Mouse (Mus musculus): ENCODE data around the gene Spin1. TPM values are rescaled to one million over a fixed set of nuclear protein-coding genes. Genes with fewer than 3 reads are reported as not detected.
"Not testable (repeated sequence)": the region's sequence is repeated elsewhere in the genome, so short reads cannot be mapped to it uniquely, and the experiment has no call there.

Spin1 gene
- polyA plus RNA-seq, 1 experiment from 2014 or later = 145 TPM

- WGBS = 4% methylated on average over 26 of the region's 26 CpGs
- peak overlapping the region; percentile 87 for H3K27ac ChIP-seq
- peaks cover 10% of the 10 kb centered on the region; the same call in 1 of the 2 replicates for H3K4me1 ChIP-seq
- H3K4me3 ChIP-seq = peak overlapping the region; percentile 85
- no peaks in the 10 kb centered on the region for H3K9me3 ChIP-seq
- peak overlapping the region; percentile 94 for H3K4me2 ChIP-seq (replicated peaks)
- H3K9ac ChIP-seq = peak overlapping the region; percentile 98
- no peaks in the 10 kb centered on the region for H3K27me3 ChIP-seq
- no peak; the same call in 1 of the 2 replicates for ATAC-seq (ENCODE audit: insufficient number of reproducible peaks, insufficient read depth, low FRiP score, low TSS enrichment)
- H3K36me3 ChIP-seq = peaks cover 7% of the 10 kb centered on the region; the same call in 1 of the 2 replicates
Measured at GRCm38 (mm10) chr13:51099560-51100232, 984 bp upstream of the Spin1 start.

DNA sequence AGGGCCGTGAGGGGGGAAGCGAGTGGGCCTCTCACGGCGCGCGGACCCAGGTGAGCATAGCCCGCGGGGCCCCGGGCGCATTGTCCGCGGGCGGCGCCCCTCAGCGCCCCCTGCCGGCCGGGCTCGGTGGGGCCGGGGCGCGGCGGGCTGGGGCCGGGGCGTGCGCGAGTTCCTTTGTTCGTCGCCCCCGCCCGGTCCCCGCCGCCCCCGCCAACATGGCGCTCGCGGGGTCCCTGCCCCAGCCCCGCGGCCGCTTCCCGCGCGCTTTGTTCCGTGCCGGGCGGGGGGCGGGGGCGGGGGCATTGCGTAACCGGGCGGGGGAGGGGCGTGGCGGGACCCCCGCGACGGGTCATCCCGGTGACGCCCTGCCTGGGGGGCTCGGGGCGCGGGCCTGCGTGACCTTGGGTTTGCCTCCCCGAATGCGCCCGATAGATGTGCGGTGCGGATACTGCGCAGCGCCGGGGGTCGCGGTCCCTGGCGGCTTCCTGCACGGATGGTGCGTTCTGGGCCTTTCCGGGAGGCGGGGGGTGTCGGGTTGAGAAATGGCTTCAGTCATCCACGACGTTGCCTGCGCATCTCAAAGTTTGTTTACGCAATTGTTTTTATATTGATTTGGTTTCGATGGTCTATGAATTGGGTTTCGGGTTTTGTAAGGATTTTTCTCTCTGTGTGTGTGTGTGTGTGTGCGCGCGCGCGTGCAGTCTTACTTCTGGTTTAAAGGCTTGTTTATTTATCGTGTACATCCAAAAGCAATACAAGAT is 516 bp downstream of the Spin1 start:
- peaks cover 10% of the 10 kb centered on the region; the same call in 1 of the 2 replicates for H3K4me1 ChIP-seq
- H3K4me3 ChIP-seq = peak overlapping the region; percentile 85
- H3K27ac ChIP-seq = peak overlapping the region; percentile 96
- peak overlapping the region; percentile 53 for H3K4me2 ChIP-seq (replicated peaks)
- peaks cover 7% of the 10 kb centered on the region; the same call in 1 of the 2 replicates for H3K36me3 ChIP-seq
- no peaks in the 10 kb centered on the region for H3K27me3 ChIP-seq
- peak; percentile 22 for ATAC-seq (ENCODE audit: insufficient number of reproducible peaks, insufficient read depth, low FRiP score, low TSS enrichment)
- H3K9ac ChIP-seq = peak overlapping the region; percentile 98
- no peaks in the 10 kb centered on the region for H3K9me3 ChIP-seq
- under 1% methylated on average over 54 of the region's 89 CpGs for WGBS

DNA sequence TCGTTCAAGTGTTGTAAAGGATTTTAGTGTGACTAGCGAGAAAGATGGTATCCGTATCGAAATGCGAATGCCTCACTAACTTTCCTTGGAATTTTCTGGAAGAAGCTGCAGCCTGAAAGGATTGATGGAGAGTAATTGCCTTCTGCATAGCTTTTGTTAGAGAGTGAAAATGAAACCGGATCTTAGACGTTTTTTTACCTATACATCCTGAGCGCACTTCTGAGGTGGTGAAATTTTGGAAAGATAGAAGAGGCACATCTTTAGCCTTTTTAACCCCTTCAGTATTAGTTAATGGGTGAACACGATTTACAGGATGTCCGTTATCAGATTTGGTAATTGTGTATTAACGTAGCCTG is 1.1 kb downstream of the Spin1 start:
- ATAC-seq (ENCODE audit: insufficient number of reproducible peaks, insufficient read depth, low FRiP score, low TSS enrichment) = no peak
- peak overlapping the region; percentile 98 for H3K9ac ChIP-seq
- H3K27me3 ChIP-seq = no peaks in the 10 kb centered on the region
- H3K4me1 ChIP-seq = peaks cover 10% of the 10 kb centered on the region; the same call in 1 of the 2 replicates
- H3K4me2 ChIP-seq (replicated peaks) = peak overlapping the region; percentile 53
- peak overlapping the region; percentile 96 for H3K27ac ChIP-seq
- peak overlapping the region; percentile 85 for H3K4me3 ChIP-seq
- 31% methylated on average over 11 of the region's 11 CpGs for WGBS
- no peaks in the 10 kb centered on the region for H3K9me3 ChIP-seq
- peaks cover 7% of the 10 kb centered on the region; the same call in 1 of the 2 replicates for H3K36me3 ChIP-seq

DNA sequence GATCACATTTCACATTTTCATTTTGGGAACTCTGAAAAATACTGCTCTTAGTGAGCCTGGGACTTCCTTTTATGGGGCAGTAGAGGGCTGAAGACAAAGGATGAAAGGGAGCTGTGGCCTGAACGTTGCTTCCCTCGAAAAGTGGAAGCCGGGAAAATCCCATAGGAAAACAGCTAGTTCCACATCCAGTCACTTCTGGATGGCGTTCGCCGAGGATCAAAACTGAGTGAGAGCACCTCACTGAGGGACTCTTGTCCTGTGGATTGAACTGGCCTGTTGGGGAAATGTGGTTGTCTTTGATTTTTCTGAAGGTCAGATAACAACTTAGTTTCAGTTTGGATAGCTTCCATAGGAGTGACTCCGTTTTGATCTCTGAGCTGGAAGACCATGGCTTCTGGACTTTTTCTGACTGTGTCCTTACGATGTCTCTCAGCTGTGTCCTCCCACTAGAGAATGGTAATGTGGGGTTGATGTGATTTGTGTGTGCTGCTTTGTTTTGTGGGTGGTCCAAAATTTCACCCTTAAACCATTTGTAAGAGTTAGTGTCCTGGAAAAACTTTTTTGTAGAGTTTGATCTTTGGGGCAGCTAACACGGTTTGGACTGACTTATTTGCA is 2.5 kb downstream of the Spin1 start:
- Histone ChIP-seq H3K27me3 (no peaks in the 10 kb centered on the region), H3K9ac (no peak overlapping the region), H3K4me3 (0 out of 2 replicates have a peak overlapping the region, but pooled peaks have one; percentile 85), H3K4me1 (peaks cover 10% of the 10 kb centered on the region; the same call in 1 of the 2 replicates), H3K27ac (no peak overlapping the region), H3K36me3 (peaks cover 7% of the 10 kb centered on the region; the same call in 1 of the 2 replicates), H3K9me3 (no peaks in the 10 kb centered on the region), H3K4me2 (replicated peaks) (peak overlapping the region; percentile 53)
- no peak for ATAC-seq (ENCODE audit: insufficient number of reproducible peaks, insufficient read depth, low FRiP score, low TSS enrichment)
- WGBS = 90% methylated on average over 9 of the region's 9 CpGs

- no peaks in the 10 kb centered on the region for H3K27me3 ChIP-seq
- no peak overlapping the region for H3K4me2 ChIP-seq (replicated peaks)
- no peak for ATAC-seq (ENCODE audit: insufficient number of reproducible peaks, insufficient read depth, low FRiP score, low TSS enrichment)
- no peak overlapping the region for H3K9ac ChIP-seq
- 96% methylated on average over 9 of the region's 9 CpGs for WGBS
- no peak overlapping the region for H3K27ac ChIP-seq
- no peaks in the 10 kb centered on the region for H3K9me3 ChIP-seq
- peaks cover 10% of the 10 kb centered on the region; the same call in 1 of the 2 replicates for H3K4me1 ChIP-seq
- no peak overlapping the region for H3K4me3 ChIP-seq
- H3K36me3 ChIP-seq = peaks cover 7% of the 10 kb centered on the region; the same call in 1 of the 2 replicates
Measured at GRCm38 (mm10) chr13:51103861-51104650, 3.4 kb downstream of the Spin1 start.

DNA sequence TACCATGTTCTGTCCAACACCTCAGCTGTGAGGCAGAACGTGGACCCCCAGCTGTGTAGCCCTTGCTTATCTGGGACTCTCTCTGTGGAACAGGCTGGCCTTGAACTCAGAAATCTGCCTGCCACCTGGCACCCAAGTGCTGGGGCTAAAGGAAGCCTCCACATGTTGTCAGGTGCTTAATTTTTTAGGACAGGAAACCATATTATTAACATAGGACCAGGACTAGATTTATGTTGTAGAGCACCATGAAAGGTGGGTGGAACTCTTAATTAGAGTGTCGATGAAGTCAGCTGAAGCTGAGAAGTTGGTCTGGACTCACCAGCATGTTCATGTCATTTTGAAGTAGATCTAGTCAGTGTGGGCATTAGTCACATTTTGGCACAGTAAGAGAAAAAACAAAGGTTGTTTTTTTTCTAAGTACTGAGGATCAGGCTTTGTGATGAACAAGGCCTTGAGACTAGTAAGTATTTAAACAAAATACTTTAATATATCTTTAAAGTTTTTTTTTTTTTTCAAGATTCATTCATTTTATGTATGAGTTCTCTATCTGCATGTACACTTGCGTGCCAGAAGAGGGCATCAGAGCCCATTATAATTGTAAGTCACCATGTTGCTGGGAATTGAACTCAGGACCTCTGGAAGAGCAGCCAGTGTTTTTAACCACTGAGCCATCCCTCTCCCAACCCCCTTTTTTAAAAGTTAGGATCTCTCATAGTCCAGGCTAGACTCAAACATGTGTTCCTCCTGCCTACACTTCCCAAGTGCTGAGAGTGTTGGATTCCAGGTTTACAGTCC is 5.4 kb downstream of the Spin1 start:
- ATAC-seq (ENCODE audit: insufficient number of reproducible peaks, insufficient read depth, low FRiP score, low TSS enrichment) = no peak
- Histone ChIP-seq H3K9ac (no peak overlapping the region), H3K36me3 (peaks cover 13% of the 10 kb centered on the region), H3K27ac (no peak overlapping the region), H3K4me1 (peaks cover 5% of the 10 kb centered on the region; the same call in 1 of the 2 replicates), H3K4me2 (replicated peaks) (no peak overlapping the region), H3K27me3 (no peaks in the 10 kb centered on the region), H3K9me3 (0 out of 2 replicates have a peak, but pooled peaks cover 3% of the 10 kb centered on the region), H3K4me3 (no peak overlapping the region)
- 96% methylated on average over 3 of the region's 3 CpGs for WGBS

DNA sequence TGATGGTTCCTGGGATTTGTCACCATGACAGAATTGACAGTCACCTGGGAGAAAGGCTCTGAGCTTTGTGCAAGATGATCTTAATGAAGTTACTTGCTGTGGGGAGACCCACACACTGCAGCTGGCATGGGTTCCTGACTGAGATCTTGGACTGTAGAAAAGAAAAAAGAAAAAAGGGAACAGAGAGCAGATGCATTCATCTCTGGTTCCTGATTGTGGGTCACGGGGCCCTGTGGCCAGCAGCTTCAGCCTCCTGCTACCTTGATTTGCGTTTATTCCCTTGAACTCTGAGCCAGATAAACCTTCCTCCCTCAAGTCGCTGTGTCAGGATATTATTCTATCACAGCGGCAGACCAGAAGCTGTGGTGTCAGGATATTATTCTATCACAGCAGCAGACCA is 6.1 kb downstream of the Spin1 start:
- H3K9me3 ChIP-seq = 0 out of 2 replicates have a peak, but pooled peaks cover 3% of the 10 kb centered on the region
- ATAC-seq (ENCODE audit: insufficient number of reproducible peaks, insufficient read depth, low FRiP score, low TSS enrichment) = no peak
- peaks cover 5% of the 10 kb centered on the region; the same call in 1 of the 2 replicates for H3K4me1 ChIP-seq
- no peak overlapping the region for H3K4me3 ChIP-seq
- H3K9ac ChIP-seq = no peak overlapping the region
- H3K27ac ChIP-seq = no peak overlapping the region
- 91% methylated on average over 4 of the region's 4 CpGs for whole genome bisulfite sequencing
- peaks cover 14% of the 10 kb centered on the region for H3K36me3 ChIP-seq
- H3K27me3 ChIP-seq = no peaks in the 10 kb centered on the region
- no peak overlapping the region for H3K4me2 ChIP-seq (replicated peaks)

GRCm38 (mm10) chr13:51109517-51109916 is 8.8 kb downstream of the Spin1 start:
- ATAC-seq (ENCODE audit: insufficient number of reproducible peaks, insufficient read depth, low FRiP score, low TSS enrichment) = no peak
- H3K4me2 ChIP-seq (replicated peaks) = no peak overlapping the region
- H3K9ac ChIP-seq = no peak overlapping the region
- WGBS = 85% methylated on average over 2 of the region's 2 CpGs
- H3K4me1 ChIP-seq = no peaks in the 10 kb centered on the region
- H3K9me3 ChIP-seq = 0 out of 2 replicates have a peak, but pooled peaks cover 3% of the 10 kb centered on the region
- H3K4me3 ChIP-seq = no peak overlapping the region
- H3K27ac ChIP-seq = no peak overlapping the region
- H3K36me3 ChIP-seq = peaks cover 23% of the 10 kb centered on the region
- no peaks in the 10 kb centered on the region for H3K27me3 ChIP-seq

- H3K27me3 ChIP-seq; H3K27ac ChIP-seq; H3K4me2 ChIP-seq (replicated peaks); ATAC-seq (ENCODE audit: insufficient number of reproducible peaks, insufficient read depth, low FRiP score, low TSS enrichment); H3K9ac ChIP-seq; H3K4me3 ChIP-seq; H3K9me3 ChIP-seq: not testable (repeated sequence)
- H3K4me1 ChIP-seq = peaks cover 12% of the 10 kb centered on the region
- WGBS = 66% methylated on average over 4 of the region's 4 CpGs
- peaks cover 23% of the 10 kb centered on the region for H3K36me3 ChIP-seq
Measured at GRCm38 (mm10) chr13:51114398-51114797, 13.7 kb downstream of the Spin1 start.

DNA sequence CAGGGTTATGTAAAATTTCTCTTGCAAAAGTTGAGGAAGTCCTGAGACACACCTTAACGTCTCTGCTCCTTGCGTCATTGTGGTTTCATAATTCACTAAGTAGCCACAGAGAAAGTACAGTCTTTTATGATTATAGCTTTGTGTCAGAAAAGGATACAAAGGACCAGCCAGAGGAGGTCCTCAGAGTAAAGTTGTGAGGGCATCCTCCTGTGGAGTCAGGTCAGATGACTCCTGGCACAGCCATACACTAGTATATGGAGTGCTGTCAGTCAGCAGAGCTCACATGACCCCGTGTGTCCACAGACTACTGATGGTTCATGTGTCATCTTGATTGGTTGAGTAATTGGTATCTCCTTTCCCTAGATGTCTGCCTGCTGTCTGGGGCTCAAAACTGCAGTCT is 15.1 kb downstream of the Spin1 start:
- no peak for ATAC-seq (ENCODE audit: insufficient number of reproducible peaks, insufficient read depth, low FRiP score, low TSS enrichment)
- H3K4me2 ChIP-seq (replicated peaks) = no peak overlapping the region
- peaks cover 17% of the 10 kb centered on the region for H3K36me3 ChIP-seq
- H3K9ac ChIP-seq = no peak overlapping the region
- 0 out of 2 replicates have a peak, but pooled peaks cover 3% of the 10 kb centered on the region for H3K9me3 ChIP-seq
- H3K4me1 ChIP-seq = peaks cover 24% of the 10 kb centered on the region
- 78% methylated on average over 3 of the region's 3 CpGs for WGBS
- H3K27me3 ChIP-seq = no peaks in the 10 kb centered on the region
- H3K27ac ChIP-seq = no peak overlapping the region
- H3K4me3 ChIP-seq = no peak overlapping the region

Data from embryonic facial prominence, embryonic 12.5 days (tissue).